Mouse (Mus musculus) C2C12 (cell line): ENCODE results near the gene Lce6a. TPM values are rescaled to one million over a fixed set of nuclear protein-coding genes. Genes with fewer than 3 reads are reported as not detected.

Experiments used
- H3K27me3 ChIP-seq: one replicate; pipeline ENCODE4 v1.6.1; 2011; ENCODE audit not compliant: control insufficient read depth, insufficient read depth, insufficient read length
- H3K36me3 ChIP-seq: one replicate; pipeline ENCODE4 v1.6.1; 2011; ENCODE audit not compliant: control insufficient read depth, insufficient read depth
- H3K4me3 ChIP-seq: one replicate; pipeline ENCODE4 v1.5.1; 2011; ENCODE audit warnings: mild to moderate bottlenecking, control low read depth; ENCODE audit not compliant: poor library complexity, insufficient read depth, severe bottlenecking
- H3K79me2 ChIP-seq: one replicate; pipeline ENCODE4 v1.6.1; 2011; ENCODE audit not compliant: control insufficient read depth, insufficient read depth
- H3K79me3 ChIP-seq: one replicate; pipeline ENCODE4 v1.6.1; 2011; ENCODE audit warnings: low read depth, control low read depth
- H3ac ChIP-seq: one replicate; pipeline ENCODE3; 2011; ENCODE audit warnings: low read depth; ENCODE audit not compliant: control insufficient read depth, insufficient read length
- CEBPB ChIP-seq: IDR thresholded peaks from one replicate; pipeline ENCODE4 v1.6.1; 2011; ENCODE audit warnings: low read depth, mild to moderate bottlenecking, control low read depth, moderate library complexity
- CTCF ChIP-seq: IDR thresholded peaks from one replicate; pipeline ENCODE4 v1.5.1; 2011; ENCODE audit not compliant: control insufficient read depth, insufficient read depth, insufficient read length
- FOSL1 ChIP-seq: IDR thresholded peaks from one replicate; pipeline ENCODE4 v1.8.0; 2011; ENCODE audit warnings: mild to moderate bottlenecking, low read length; ENCODE audit not compliant: poor library complexity, insufficient read depth, severe bottlenecking
- MAX ChIP-seq: IDR thresholded peaks from one replicate; pipeline ENCODE4 v1.6.1; 2011; ENCODE audit warnings: mild to moderate bottlenecking, control low read depth
- MYOD1 ChIP-seq: IDR thresholded peaks from one replicate; pipeline ENCODE4 v1.6.1; 2011; ENCODE audit warnings: low read depth; ENCODE audit not compliant: control insufficient read depth, insufficient read length
- MYOG ChIP-seq: IDR thresholded peaks from one replicate; pipeline ENCODE4 v1.6.1; 2011; ENCODE audit not compliant: control insufficient read depth, insufficient read length; ENCODE audit errors: extremely low read depth
- USF1 ChIP-seq: IDR thresholded peaks from one replicate; pipeline ENCODE4 v1.6.1; 2011; ENCODE audit warnings: low read depth, mild to moderate bottlenecking, control low read depth, moderate library complexity
- polyA plus RNA-seq: library from polyadenylated mRNA; unstranded; fragments of >200 nt; fragmentation: generic; extraction: Trizol; gene quantifications from one replicate; pipeline ENCODE4 v1.2.1, GENCODE M21; 2012; ENCODE audit warnings: missing spikeins

The Lce6a gene
- polyA plus RNA-seq, 1 experiment, result not detected

DNA sequence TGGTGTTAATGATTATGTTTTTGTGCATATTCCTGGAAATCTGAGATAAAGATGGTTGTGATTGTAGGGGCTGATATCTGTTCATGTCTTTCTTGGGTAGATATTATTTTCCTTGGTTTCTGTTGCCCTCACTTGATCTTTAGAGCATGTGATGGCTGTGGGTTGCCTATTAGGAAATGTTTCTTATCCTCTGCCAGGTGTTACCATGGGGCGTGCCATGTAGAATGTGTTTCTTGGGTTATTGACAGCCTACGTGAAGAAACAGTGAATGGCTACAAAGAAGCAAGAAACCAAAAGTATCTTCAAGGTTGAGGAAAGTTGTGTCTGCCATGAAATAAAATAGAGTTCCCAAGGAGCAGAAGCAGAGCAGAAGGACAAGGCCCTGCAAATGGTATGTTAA is 23.0 kb downstream of the Lce6a start:
- TF ChIP-seq MYOD1 (no peak), FOSL1 (no peak), MYOG (no peak), MAX (no peak), CTCF (no peak), USF1 (no peak), CEBPB (no peak)
- Histone ChIP-seq H3ac (no peak overlapping the region), H3K4me3 (no peak overlapping the region), H3K36me3 (no peaks in the 10 kb centered on the region), H3K27me3 (no peaks in the 10 kb centered on the region), H3K79me2 (no peaks in the 10 kb centered on the region), H3K79me3 (no peaks in the 10 kb centered on the region)

DNA sequence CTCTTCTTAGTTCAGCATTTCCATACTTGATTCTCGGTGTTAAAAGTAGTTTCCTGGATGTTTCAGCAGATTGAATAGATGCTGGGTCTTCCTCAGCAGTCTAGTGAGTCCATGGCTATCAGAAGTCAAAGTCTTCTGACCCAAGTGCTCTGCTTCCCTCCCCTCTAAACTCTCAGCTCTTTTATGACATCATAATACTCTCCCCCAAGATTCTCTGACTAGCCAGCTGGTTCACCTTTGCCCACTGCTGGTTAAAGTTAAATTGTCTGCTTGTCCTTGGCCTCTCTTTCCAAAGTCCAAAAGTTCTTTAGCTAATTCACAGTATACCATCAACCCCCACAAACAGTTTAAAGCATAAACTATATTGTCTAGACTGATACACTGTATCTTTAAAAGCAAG is 32.6 kb downstream of the Lce6a start, which contains the start of gene Smcp:
Gene Smcp, minus strand, starts transcription at position 140 of the 400 bp plus-strand sequence.
- Histone ChIP-seq H3ac (no peak within 1 kb of the TSS), H3K36me3 (no peaks in the 10 kb centered on the region), H3K79me3 (no peaks in the 10 kb centered on the region), H3K79me2 (no peaks in the 10 kb centered on the region), H3K4me3 (no peak within 1 kb of the TSS), H3K27me3 (no peaks in the 10 kb centered on the region)
- TF ChIP-seq FOSL1, result no peak

DNA sequence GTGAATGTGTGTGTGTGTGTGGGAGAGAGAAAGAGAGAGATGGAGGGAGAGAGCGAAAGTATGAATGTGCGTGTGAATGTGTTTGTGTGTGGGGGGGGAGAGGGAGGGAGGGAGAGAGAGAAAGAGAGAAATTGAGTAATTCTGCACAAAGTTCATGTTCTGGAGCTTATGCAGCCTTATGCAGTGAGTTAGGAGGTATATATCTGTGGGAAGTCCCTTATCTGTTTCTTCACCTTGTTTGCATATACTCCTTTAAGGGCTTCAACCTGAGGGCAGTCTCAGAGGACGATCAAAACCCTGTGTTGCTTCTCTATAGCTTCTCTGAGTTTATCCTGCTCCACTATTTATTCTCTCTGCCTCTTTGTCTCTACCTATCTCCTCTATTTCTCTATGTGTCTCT is 34.3 kb downstream of the Lce6a start:
- H3K4me3 ChIP-seq, result no peak overlapping the region
- no peaks in the 10 kb centered on the region for H3K27me3 ChIP-seq
- no peaks in the 10 kb centered on the region for H3K36me3 ChIP-seq
- no peaks in the 10 kb centered on the region for H3K79me2 ChIP-seq
- no peak overlapping the region for H3ac ChIP-seq
- no peak for TF ChIP-seq CEBPB
- TF ChIP-seq CTCF, result no peak
- TF ChIP-seq FOSL1, result no peak
- TF ChIP-seq USF1, result no peak
- TF ChIP-seq MAX, result no peak
- TF ChIP-seq MYOD1, result no peak
- TF ChIP-seq MYOG, result no peak
- H3K79me3 ChIP-seq, result no peaks in the 10 kb centered on the region

DNA sequence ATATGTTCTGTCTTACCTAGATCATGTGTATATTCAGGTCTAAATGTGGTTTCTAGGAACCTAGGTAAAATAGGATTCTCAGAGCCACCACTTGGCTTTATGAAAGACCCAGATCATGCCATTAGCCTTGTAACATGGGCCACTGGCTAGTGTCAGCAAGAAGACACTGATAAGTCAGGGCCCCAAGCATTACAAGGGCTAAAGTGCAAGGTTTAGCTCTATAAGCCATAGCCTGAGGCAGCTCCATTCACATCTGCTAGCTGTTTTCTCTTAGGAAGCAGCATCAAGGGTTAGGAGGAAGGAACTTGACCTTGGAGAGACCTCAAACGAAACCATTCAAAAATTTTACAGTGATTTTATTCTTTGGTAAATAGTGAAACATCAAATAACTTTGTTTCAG is 36.4 kb downstream of the Lce6a start:
- H3K36me3 ChIP-seq, result no peaks in the 10 kb centered on the region
- H3ac ChIP-seq, result no peak overlapping the region
- no peaks in the 10 kb centered on the region for H3K79me2 ChIP-seq
- H3K79me3 ChIP-seq, result no peaks in the 10 kb centered on the region
- no peaks in the 10 kb centered on the region for H3K27me3 ChIP-seq
- TF ChIP-seq MAX (no peak), MYOG (no peak), CEBPB (no peak), MYOD1 (no peak), FOSL1 (no peak), USF1 (no peak), CTCF (no peak)
- H3K4me3 ChIP-seq, result no peak overlapping the region

DNA sequence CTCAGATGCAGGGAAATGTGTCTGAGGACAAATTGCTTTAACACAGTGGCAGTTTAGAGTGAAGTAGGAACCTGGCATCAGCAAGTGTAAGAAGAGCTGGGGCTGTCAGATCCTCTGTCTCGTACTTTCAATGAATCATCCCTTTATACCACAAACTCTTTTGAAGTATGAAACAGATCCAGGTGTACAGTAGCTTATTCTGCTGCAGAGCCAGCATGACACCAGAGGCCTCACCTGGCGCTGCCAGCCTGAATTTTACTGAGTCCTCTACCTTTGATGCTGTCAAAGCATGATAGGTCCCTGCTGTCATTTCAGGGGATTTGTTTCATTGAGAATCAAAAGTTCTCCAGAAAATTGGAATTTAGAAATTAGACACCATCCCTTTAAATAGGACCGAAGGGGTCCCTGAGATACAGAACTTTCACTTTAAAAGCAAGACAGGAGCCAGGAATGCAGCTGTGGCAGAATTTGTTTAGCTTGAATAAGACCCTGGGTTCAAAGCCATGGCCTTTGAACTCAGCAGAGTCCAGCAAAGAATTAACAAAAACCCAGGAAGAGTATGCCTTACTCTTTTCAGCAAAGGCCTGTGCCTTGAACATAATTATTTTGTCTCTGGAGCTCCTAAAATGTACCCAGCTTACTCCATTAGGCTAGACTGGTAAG is 38.2 kb downstream of the Lce6a start:
- no peak overlapping the region for H3ac ChIP-seq
- H3K79me3 ChIP-seq, result no peaks in the 10 kb centered on the region
- no peaks in the 10 kb centered on the region for H3K36me3 ChIP-seq
- H3K27me3 ChIP-seq, result no peaks in the 10 kb centered on the region
- H3K79me2 ChIP-seq, result no peaks in the 10 kb centered on the region
- H3K4me3 ChIP-seq, result no peak overlapping the region
- no peak for TF ChIP-seq MAX
- no peak for TF ChIP-seq MYOG
- TF ChIP-seq USF1, result no peak
- TF ChIP-seq MYOD1, result no peak
- TF ChIP-seq CEBPB, result no peak
- TF ChIP-seq FOSL1, result no peak
- TF ChIP-seq CTCF, result no peak

DNA sequence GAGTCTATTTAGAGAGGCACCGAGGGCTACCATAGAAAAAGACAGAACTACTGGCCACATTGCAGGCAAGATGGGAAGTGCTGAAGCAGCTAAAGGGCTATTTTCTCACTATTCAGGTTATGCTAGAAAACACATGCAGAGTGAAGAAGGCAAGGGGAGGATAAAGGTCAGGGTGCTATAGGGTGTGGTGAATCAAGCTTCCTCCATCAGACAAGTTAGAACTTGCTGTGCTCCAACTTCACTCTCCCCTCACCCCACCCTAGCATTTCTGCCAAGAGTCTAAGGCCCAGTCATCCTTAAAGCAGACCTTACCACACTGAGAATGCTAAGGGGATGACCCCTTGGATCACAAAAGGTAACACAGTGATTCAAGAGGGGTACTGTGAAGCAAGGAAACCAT is 42.0 kb downstream of the Lce6a start:
- H3K79me2 ChIP-seq, result no peaks in the 10 kb centered on the region
- no peak for TF ChIP-seq MYOG
- no peak for TF ChIP-seq MAX
- no peak for TF ChIP-seq CEBPB
- TF ChIP-seq MYOD1, result no peak
- no peak for TF ChIP-seq FOSL1
- TF ChIP-seq USF1, result no peak
- no peak for TF ChIP-seq CTCF
- H3K4me3 ChIP-seq, result no peak overlapping the region
- no peaks in the 10 kb centered on the region for H3K79me3 ChIP-seq
- no peaks in the 10 kb centered on the region for H3K27me3 ChIP-seq
- H3ac ChIP-seq, result no peak overlapping the region
- no peaks in the 10 kb centered on the region for H3K36me3 ChIP-seq
